11 mouse cellular contexts compared by ENCODE assay signal in genomic region chr6:28396051-28396852, GRCm38 (mm10). TPM values are rescaled to one million over a fixed set of nuclear protein-coding genes. Genes with fewer than 3 reads are reported as not detected.
A peak's percentile ranks its signal among the peaks of the same experiment; 100 is the strongest.
DNase-seq lines count a peak whose midpoint lies in the region; ATAC-seq lines count a peak whose summit lies in the region.
"Had no signal": no experiment of that assay in that cellular context is flagged by ENCODE, and none has a peak within 500 bp of the region (broad histone marks: within the 10 kb centered on the region; RNA-seq: fewer than 3 reads in every experiment).

No protein-coding gene starts in this region.

- H3K9me3 ChIP-seq in heart, embryonic 14.5 days (ENCODE audit: control insufficient read depth, low read length) = peaks cover 6% of the 10 kb centered on the region
- no peaks in the 10 kb centered on the region for H3K9me3 ChIP-seq in hindbrain, embryonic 13.5 days
- no peaks in the 10 kb centered on the region; the same call in 1 of the 2 replicates for H3K9me3 ChIP-seq in midbrain, embryonic 16.5 days (replicated peaks; ENCODE audit: control insufficient read depth, low read length, poor library complexity, severe bottlenecking)

- H3K27ac ChIP-seq in heart, embryonic 14.5 days (replicated peaks in 1 of 2; ENCODE audit: control insufficient read depth in 1 of 2, insufficient read depth in 1 of 2, low read depth in 2 of 2, low read length in 2 of 2) = no peak overlapping the region
- H3K27ac ChIP-seq in hindbrain, embryonic 13.5 days = no peak overlapping the region
- H3K27ac ChIP-seq in midbrain, embryonic 16.5 days (ENCODE audit: low read length) = no peak overlapping the region

- no peak overlapping the region for H3K9ac ChIP-seq in heart, embryonic 14.5 days (ENCODE audit: low read length)
- H3K9ac ChIP-seq in hindbrain, embryonic 13.5 days = peak overlapping the region; percentile 71
- H3K9ac ChIP-seq in midbrain, embryonic 16.5 days (ENCODE audit: low read depth, low read length) = no peak overlapping the region

- ATAC-seq in heart, embryonic 14.5 days (ENCODE audit: insufficient number of reproducible peaks, insufficient read depth, low FRiP score, low read depth) = no peak
- ATAC-seq in hindbrain, embryonic 13.5 days (ENCODE audit: low FRiP score) = no peak
- ATAC-seq in midbrain, embryonic 16.5 days = no peak
- no peak for ATAC-seq in monocyte, adult 5-6 weeks (replicated peaks; ENCODE audit: insufficient number of reproducible peaks, low FRiP score, low TSS enrichment, poor library complexity, severe bottlenecking)

- H3K4me1 ChIP-seq in heart, embryonic 14.5 days (ENCODE audit: control insufficient read depth in 2 of 2, insufficient read depth in 2 of 2, low read length in 2 of 2) = no peaks in the 10 kb centered on the region; a peak in 1 of 4 replicates
- H3K4me1 ChIP-seq in hindbrain, embryonic 13.5 days (replicated peaks) = peaks cover 21% of the 10 kb centered on the region
- H3K4me1 ChIP-seq in midbrain, embryonic 16.5 days (ENCODE audit: control insufficient read depth, insufficient read depth, low read length) = peaks cover 17% of the 10 kb centered on the region

- WGBS in heart, embryonic 14.5 days = 33% methylated on average over 15 of the region's 15 CpGs
- WGBS in hindbrain, embryonic 13.5 days = 21% methylated on average over 15 of the region's 15 CpGs
- 11% methylated on average over 15 of the region's 15 CpGs for WGBS in midbrain, embryonic 16.5 days

- peak overlapping the region; percentile 89 for H3K4me2 ChIP-seq in heart, embryonic 14.5 days (ENCODE audit: low read length)
- peak overlapping the region; percentile 80 for H3K4me2 ChIP-seq in hindbrain, embryonic 13.5 days
- peak overlapping the region; percentile 94 for H3K4me2 ChIP-seq in midbrain, embryonic 16.5 days (ENCODE audit: low read length)

- intact Hi-C loops in heart, postnatal 36 days (cut with DNase I) = no loop called here

- DNase-seq in heart, postnatal 36 days = no peak
- DNase-seq in embryo, embryonic 9.5 days (ENCODE audit: extremely low spot score) = peak; percentile 32
- no peak for DNase-seq in B cell, adult 2 months
- DNase-seq in kidney, postnatal 10 days = no peak

- H3K27me3 ChIP-seq in heart, embryonic 14.5 days (ENCODE audit: control insufficient read depth, insufficient read depth, low read length) = peaks cover 33% of the 10 kb centered on the region
- peaks cover 14% of the 10 kb centered on the region for H3K27me3 ChIP-seq in hindbrain, embryonic 13.5 days
- no peaks in the 10 kb centered on the region; the same call in 1 of the 2 replicates for H3K27me3 ChIP-seq in midbrain, embryonic 16.5 days (ENCODE audit: control insufficient read depth, insufficient read depth, low read depth, low read length)

- peak overlapping the region in 1 of 2 experiments; percentile 44; a peak in 1 of 4 replicates for H3K4me3 ChIP-seq in heart, embryonic 14.5 days (ENCODE audit: control insufficient read depth in 1 of 2, insufficient read depth in 1 of 2, low read depth in 1 of 2, low read length in 2 of 2)
- H3K4me3 ChIP-seq in hindbrain, embryonic 13.5 days = peak overlapping the region; percentile 49
- peak overlapping the region; percentile 53 for H3K4me3 ChIP-seq in midbrain, embryonic 16.5 days (ENCODE audit: low read depth, low read length)

- no peaks in the 10 kb centered on the region for H3K36me3 ChIP-seq in heart, embryonic 14.5 days (ENCODE audit: control insufficient read depth, insufficient read depth, low read length)
- H3K36me3 ChIP-seq in hindbrain, embryonic 13.5 days = no peaks in the 10 kb centered on the region
- no peaks in the 10 kb centered on the region for H3K36me3 ChIP-seq in midbrain, embryonic 16.5 days (ENCODE audit: control insufficient read depth, insufficient read depth, low read length)

RNA-seq across cellular contexts. Expression of gene Zfp800, which starts 1.6 kb away (rescaled TPM):
- polyA plus RNA-seq in heart, embryonic 14.5 days (2014; fragmentation: Nextera tagmentation; extraction: Ambion mirVana) = 15.6 and 18.2 TPM in 2 replicates
- total RNA-seq in heart, postnatal 36 days (2021) = 10 to 100 TPM in 1 of 2 experiments, 1 to 10 TPM in 1; 9.4 to 11.5 TPM
- polyA plus RNA-seq in hindbrain, embryonic 13.5 days (2015; fragmentation: Nextera tagmentation; extraction: Ambion mirVana) = 21.5 and 23.0 TPM in 2 replicates
- polyA plus RNA-seq in midbrain, embryonic 16.5 days (2015; fragmentation: Nextera tagmentation; extraction: Ambion mirVana) = 16.6 and 24.6 TPM in 2 replicates
- 56.7 to 59.9 TPM (median 59.8 TPM) in 3 replicates for total RNA-seq in monocyte, adult 5-6 weeks (2017)

RNA-seq across cellular contexts. Expression of gene Arf5, which starts 27.1 kb away (rescaled TPM):
- 239 and 250 TPM in 2 replicates for polyA plus RNA-seq in heart, embryonic 14.5 days (2014; fragmentation: Nextera tagmentation; extraction: Ambion mirVana)
- total RNA-seq in heart, postnatal 36 days (2021) = 100 to 1,000 TPM; 162 to 164 TPM
- 401 and 406 TPM in 2 replicates for polyA plus RNA-seq in hindbrain, embryonic 13.5 days (2015; fragmentation: Nextera tagmentation; extraction: Ambion mirVana)
- 418 and 435 TPM in 2 replicates for polyA plus RNA-seq in midbrain, embryonic 16.5 days (2015; fragmentation: Nextera tagmentation; extraction: Ambion mirVana)
- total RNA-seq in monocyte, adult 5-6 weeks (2017) = 29.5 to 45.0 TPM (median 41.6 TPM) in 3 replicates

RNA-seq across cellular contexts. Expression of gene Fscn3, which starts 31.3 kb away (rescaled TPM):
- not detected in 2 replicates for polyA plus RNA-seq in heart, embryonic 14.5 days (2014; fragmentation: Nextera tagmentation; extraction: Ambion mirVana)
- not detected for total RNA-seq in heart, postnatal 36 days (2021)
- not detected in 2 replicates for polyA plus RNA-seq in hindbrain, embryonic 13.5 days (2015; fragmentation: Nextera tagmentation; extraction: Ambion mirVana)
- polyA plus RNA-seq in midbrain, embryonic 16.5 days (2015; fragmentation: Nextera tagmentation; extraction: Ambion mirVana) = 0.13 TPM in 1 of 2 replicates, not detected in the other
- total RNA-seq in monocyte, adult 5-6 weeks (2017) = not detected in 3 replicates
- total RNA-seq: left cerebral cortex, postnatal 25 days had no signal
- polyA plus RNA-seq: spleen, adult 2 months had no signal

RNA-seq across cellular contexts. Expression of gene Gcc1, which starts 31.9 kb away (rescaled TPM):
- polyA plus RNA-seq in heart, embryonic 14.5 days (2014; fragmentation: Nextera tagmentation; extraction: Ambion mirVana) = 4.6 and 4.9 TPM in 2 replicates
- total RNA-seq in heart, postnatal 36 days (2021) = 1 to 10 TPM; 9.4 to 9.5 TPM
- polyA plus RNA-seq in hindbrain, embryonic 13.5 days (2015; fragmentation: Nextera tagmentation; extraction: Ambion mirVana) = 12.0 and 13.8 TPM in 2 replicates
- polyA plus RNA-seq in midbrain, embryonic 16.5 days (2015; fragmentation: Nextera tagmentation; extraction: Ambion mirVana) = 13.0 and 14.3 TPM in 2 replicates
- total RNA-seq in monocyte, adult 5-6 weeks (2017) = 19.5 to 31.0 TPM (median 23.3 TPM) in 3 replicates

RNA-seq across cellular contexts. Expression of gene Pax4, which starts 52.9 kb away (rescaled TPM):
- polyA plus RNA-seq in heart, embryonic 14.5 days (2014; fragmentation: Nextera tagmentation; extraction: Ambion mirVana) = not detected in 2 replicates
- not detected for total RNA-seq in heart, postnatal 36 days (2021)
- not detected in 2 replicates for polyA plus RNA-seq in hindbrain, embryonic 13.5 days (2015; fragmentation: Nextera tagmentation; extraction: Ambion mirVana)
- not detected in 2 replicates for polyA plus RNA-seq in midbrain, embryonic 16.5 days (2015; fragmentation: Nextera tagmentation; extraction: Ambion mirVana)
- not detected in 3 replicates for total RNA-seq in monocyte, adult 5-6 weeks (2017)
- total RNA-seq: left cerebral cortex, postnatal 25 days had no signal
- polyA plus RNA-seq: gonadal fat pad, adult 2 months; spleen, adult 2 months had no signal
